Mouse (Mus musculus): ENCODE measurements around the gene Prap1.

- TF ChIP-seq CTCF (IDR thresholded peaks at IDR 0.05; ENCODE audit: low read depth) (no peak), EP300 (optimal IDR thresholded peaks at IDR 0.05) (no peak)
Measured at GRCm38 (mm10) chr7:140101498-140101897, 8.3 kb downstream of the Prap1 start.
